Mouse (Mus musculus): ENCODE measurements around the gene Gm10720.
"Not testable (repeated sequence)": the region's sequence is repeated elsewhere in the genome, so short reads cannot be mapped to it uniquely, and the experiment has no call there.

DNA sequence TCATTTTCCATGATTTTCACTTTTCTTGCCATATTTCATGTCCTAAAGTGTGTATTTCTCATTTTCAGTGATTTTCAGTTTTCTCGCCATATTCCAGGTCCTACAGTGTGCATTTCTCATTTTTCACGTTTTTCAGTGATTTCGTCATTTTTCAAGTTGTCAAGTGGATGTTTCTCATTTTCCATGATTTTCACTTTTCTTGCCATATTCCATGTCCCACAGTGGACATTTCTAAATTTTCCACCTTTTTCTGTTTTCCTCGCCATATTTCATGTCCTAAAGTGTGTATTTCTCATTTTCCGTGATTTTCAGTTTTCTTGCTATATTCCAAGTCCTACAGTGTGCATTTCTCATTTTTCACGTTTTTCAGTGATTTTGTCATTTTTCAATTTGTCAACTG, 442 bp downstream of the Gm10720 start:
- TF ChIP-seq POLR2A (IDR thresholded peaks at IDR 0.05; ENCODE audit: borderline replicate concordance, low read depth, low read length); CTCF (IDR thresholded peaks at IDR 0.05; ENCODE audit: low read depth, low read length): not testable (repeated sequence)
